Mouse (Mus musculus) ZHBTc4 (cell line): Measurements from ENCODE around the gene Rbfox2.

Experiments used
- DNase-seq: peaks from one replicate; pipeline ENCODE4 v3.0.0-alpha.2; 2011; ENCODE audit warnings: low read depth, low spot score

Rbfox2 gene

DNA sequence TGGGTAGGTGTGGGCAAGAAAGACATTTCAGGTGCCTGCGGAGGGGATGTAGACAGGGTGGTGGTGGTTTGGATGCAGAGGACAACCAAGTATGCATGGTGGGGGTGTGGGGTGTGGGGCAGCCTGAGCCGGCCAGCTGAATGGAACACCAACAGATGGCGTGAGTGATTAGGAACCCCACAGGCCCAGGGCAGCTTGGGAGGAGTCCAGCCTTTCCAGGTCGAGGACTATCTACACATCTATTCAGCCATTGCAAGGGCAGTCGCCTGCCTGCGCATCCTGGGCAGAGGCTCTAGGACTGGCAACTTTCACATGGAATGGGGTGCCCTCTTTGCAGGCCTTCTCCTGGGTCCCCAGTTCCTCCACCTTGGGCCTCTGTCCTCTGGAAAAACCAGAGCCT lies 272.3 kb downstream of the Rbfox2 start:
- no peak for DNase-seq

- no peak for DNase-seq
Observed at GRCm38 (mm10) chr15:77031271-77031670, 275.5 kb downstream of the Rbfox2 start.

- DNase-seq: peak; percentile 80
Observed at GRCm38 (mm10) chr15:77029331-77029991, 277.3 kb downstream of the Rbfox2 start.
